Comparison of ENCODE assay signal across 33 mouse cellular contexts in genomic region chr2:116934776-116935175, GRCm38 (mm10). TPM values are rescaled to one million over a fixed set of nuclear protein-coding genes. Genes with fewer than 3 reads are reported as not detected.
DNase-seq lines count a peak whose midpoint lies in the region; ATAC-seq and TF ChIP-seq lines count a peak whose summit lies in the region.
"Had no signal": no experiment of that assay in that cellular context is flagged by ENCODE, and none has a peak within 500 bp of the region (broad histone marks: within the 10 kb centered on the region; RNA-seq: fewer than 3 reads in every experiment).

No protein-coding gene starts in this region.

- TF ChIP-seq CTCF in lung, embryonic 14.5 days (IDR thresholded peaks at IDR 0.05; ENCODE audit: low read depth) = no peak
- no peak for TF ChIP-seq CTCF in embryonic fibroblast, embryonic 13.5 days (IDR thresholded peaks at IDR 0.05; ENCODE audit: borderline replicate concordance, insufficient read depth, low read length)

- H3K9ac ChIP-seq in kidney, embryonic 15.5 days = no peak overlapping the region
- H3K9ac ChIP-seq in lung, embryonic 14.5 days = no peak overlapping the region
- no peak overlapping the region for H3K9ac ChIP-seq in midbrain, embryonic 11.5 days (ENCODE audit: low read length)
- H3K9ac ChIP-seq: embryonic facial prominence, embryonic 13.5 days; forebrain, embryonic 13.5 days; heart, embryonic 12.5 days; heart, embryonic 15.5 days; hindbrain, embryonic 13.5 days; intestine, embryonic 15.5 days had no signal

- DNase-seq in adrenal gland, postnatal 10 days = peak; percentile 13
- no peak for DNase-seq in adrenal gland, postnatal 36 days
- DNase-seq in kidney, adult 8-10 months = no peak
- no peak for DNase-seq in lung, embryonic 14.5 days
- no peak for DNase-seq in lung, adult 18-20 months
- no peak for DNase-seq in midbrain, embryonic 11.5 days (ENCODE audit: low spot score, missing footprints)
- DNase-seq: cerebellum, adult 11-12 months; cerebellum, adult 8-10 months; cerebellum, postnatal 10 days; cerebellum, postnatal 36 days; embryo, embryonic 11 days; gastrocnemius, postnatal 10 days; gastrocnemius, postnatal 36 days; heart, postnatal 10 days; heart, postnatal 36 days had no signal

- no peak for ATAC-seq in kidney, embryonic 15.5 days (replicated peaks; ENCODE audit: low FRiP score)
- 0 out of 2 replicates have a peak, but pooled peaks have one; percentile 17 for ATAC-seq in lung, embryonic 14.5 days (ENCODE audit: insufficient read depth)
- no peak for ATAC-seq in midbrain, embryonic 11.5 days (ENCODE audit: low FRiP score)
- ATAC-seq: forebrain, embryonic 13.5 days; forebrain, embryonic 16.5 days; hindbrain, embryonic 16.5 days; intestine, embryonic 15.5 days; Patski had no signal

- H3K27me3 ChIP-seq in kidney, embryonic 15.5 days = no peaks in the 10 kb centered on the region
- H3K27me3 ChIP-seq in lung, embryonic 14.5 days (ENCODE audit: insufficient read depth, low read length) = no peaks in the 10 kb centered on the region
- no peaks in the 10 kb centered on the region for H3K27me3 ChIP-seq in midbrain, embryonic 11.5 days (ENCODE audit: control insufficient read depth, insufficient read depth, low read length)
- H3K27me3 ChIP-seq: embryonic facial prominence, embryonic 13.5 days; forebrain, embryonic 13.5 days; heart, embryonic 12.5 days; heart, embryonic 15.5 days; hindbrain, embryonic 13.5 days; intestine, embryonic 15.5 days; Patski had no signal

- peaks cover 15% of the 10 kb centered on the region for H3K4me1 ChIP-seq in kidney, embryonic 15.5 days
- no peaks in the 10 kb centered on the region for H3K4me1 ChIP-seq in lung, embryonic 14.5 days (ENCODE audit: insufficient read depth)
- H3K4me1 ChIP-seq in embryonic fibroblast, embryonic 13.5 days (ENCODE audit: control insufficient read depth, insufficient read depth, low read length) = peaks cover 7% of the 10 kb centered on the region
- no peaks in the 10 kb centered on the region for H3K4me1 ChIP-seq in midbrain, embryonic 11.5 days (ENCODE audit: control insufficient read depth, insufficient read depth, low read length)
- H3K4me1 ChIP-seq: embryonic facial prominence, embryonic 13.5 days; forebrain, embryonic 13.5 days; heart, embryonic 15.5 days; hindbrain, embryonic 13.5 days; intestine, embryonic 15.5 days had no signal

- peak overlapping the region; percentile 56; the same call in 1 of the 2 replicates for H3K27ac ChIP-seq in kidney, embryonic 15.5 days
- no peak overlapping the region for H3K27ac ChIP-seq in lung, embryonic 14.5 days (ENCODE audit: low read depth)
- H3K27ac ChIP-seq in embryonic fibroblast, embryonic 13.5 days (ENCODE audit: insufficient read depth, low read length) = peak overlapping the region; percentile 61
- H3K27ac ChIP-seq in midbrain, embryonic 11.5 days (ENCODE audit: low read depth, low read length) = no peak overlapping the region
- H3K27ac ChIP-seq: embryonic facial prominence, embryonic 10.5 days; embryonic facial prominence, embryonic 13.5 days; forebrain, embryonic 10.5 days; forebrain, embryonic 13.5 days; heart, embryonic 15.5 days; hindbrain, embryonic 10.5 days; hindbrain, embryonic 13.5 days; intestine, embryonic 15.5 days had no signal

- TF ChIP-seq POLR2A in embryonic fibroblast, embryonic 13.5 days (IDR thresholded peaks at IDR 0.05; ENCODE audit: low read depth, low read length) = no peak

- no peak overlapping the region for H3K4me2 ChIP-seq in kidney, embryonic 15.5 days
- no peak overlapping the region for H3K4me2 ChIP-seq in lung, embryonic 14.5 days
- H3K4me2 ChIP-seq in midbrain, embryonic 11.5 days = no peak overlapping the region
- H3K4me2 ChIP-seq: embryonic facial prominence, embryonic 13.5 days; forebrain, embryonic 13.5 days; heart, embryonic 12.5 days; heart, embryonic 15.5 days; hindbrain, embryonic 13.5 days; intestine, embryonic 15.5 days had no signal

- H3K9me3 ChIP-seq in kidney, embryonic 15.5 days (replicated peaks) = no peaks in the 10 kb centered on the region
- no peaks in the 10 kb centered on the region for H3K9me3 ChIP-seq in lung, embryonic 14.5 days (ENCODE audit: low read depth, low read length)
- no peaks in the 10 kb centered on the region for H3K9me3 ChIP-seq in midbrain, embryonic 11.5 days (ENCODE audit: control insufficient read depth, low read length)
- H3K9me3 ChIP-seq: embryonic facial prominence, embryonic 10.5 days; embryonic facial prominence, embryonic 13.5 days; forebrain, embryonic 10.5 days; forebrain, embryonic 13.5 days; heart, embryonic 12.5 days; heart, embryonic 15.5 days; hindbrain, embryonic 10.5 days; hindbrain, embryonic 13.5 days; intestine, embryonic 15.5 days had no signal

- no peaks in the 10 kb centered on the region for H3K36me3 ChIP-seq in kidney, embryonic 15.5 days
- H3K36me3 ChIP-seq in lung, embryonic 14.5 days (ENCODE audit: insufficient read depth) = no peaks in the 10 kb centered on the region
- H3K36me3 ChIP-seq in midbrain, embryonic 11.5 days (ENCODE audit: control insufficient read depth, insufficient read depth, low read length) = no peaks in the 10 kb centered on the region
- H3K36me3 ChIP-seq: embryonic facial prominence, embryonic 10.5 days; embryonic facial prominence, embryonic 13.5 days; forebrain, embryonic 10.5 days; heart, embryonic 12.5 days; heart, embryonic 15.5 days; hindbrain, embryonic 10.5 days; hindbrain, embryonic 13.5 days; intestine, embryonic 15.5 days had no signal

- H3K4me3 ChIP-seq in kidney, embryonic 15.5 days (replicated peaks) = no peak overlapping the region
- H3K4me3 ChIP-seq in lung, embryonic 14.5 days (ENCODE audit: low read depth, low read length) = no peak overlapping the region
- H3K4me3 ChIP-seq in embryonic fibroblast, embryonic 13.5 days (ENCODE audit: insufficient read depth, low read length) = no peak overlapping the region
- no peak overlapping the region for H3K4me3 ChIP-seq in midbrain, embryonic 11.5 days (ENCODE audit: low read depth, low read length)
- H3K4me3 ChIP-seq: embryonic facial prominence, embryonic 10.5 days; embryonic facial prominence, embryonic 13.5 days; forebrain, embryonic 10.5 days; forebrain, embryonic 13.5 days; heart, embryonic 12.5 days; heart, embryonic 15.5 days; hindbrain, embryonic 10.5 days; hindbrain, embryonic 13.5 days; intestine, embryonic 15.5 days had no signal

RNA-seq across cellular contexts. Expression of gene Tmco5, which starts 56.3 kb away (rescaled TPM):
- total RNA-seq in adrenal gland, postnatal 10 days (2021) = not detected
- not detected for total RNA-seq in adrenal gland, postnatal 36 days (2021)
- polyA plus RNA-seq in kidney, embryonic 15.5 days (2015; fragmentation: Nextera tagmentation; extraction: Ambion mirVana) = not detected in 2 replicates
- not detected in 2 replicates for polyA plus RNA-seq in lung, embryonic 14.5 days (2014; fragmentation: Nextera tagmentation; extraction: Ambion mirVana)
- not detected in 2 replicates for polyA plus RNA-seq in embryonic fibroblast, embryonic 13.5 days (2011; ENCODE audit: insufficient read length, low read depth, missing spikeins)
- not detected in 2 replicates for polyA plus RNA-seq in midbrain, embryonic 11.5 days (2014; fragmentation: Nextera tagmentation; extraction: Ambion mirVana)
- total RNA-seq: ES-E14; gastrocnemius, adult 18-20 months; gastrocnemius, postnatal 10 days; gastrocnemius, postnatal 36 days; granulocyte monocyte progenitor cell, adult 5-6 weeks; heart, postnatal 10 days; heart, postnatal 36 days had no signal
- polyA plus RNA-seq: brain, embryonic 14.5 days; embryonic facial prominence, embryonic 10.5 days; embryonic facial prominence, embryonic 13.5 days; forebrain, embryonic 10.5 days; forebrain, embryonic 13.5 days; forebrain, embryonic 16.5 days; heart, embryonic 12.5 days; heart, embryonic 15.5 days; hindbrain, embryonic 10.5 days; hindbrain, embryonic 13.5 days; hindbrain, embryonic 16.5 days; intestine, embryonic 15.5 days; Patski had no signal

Comparison
In these comparisons a context has a peak if more than half of its experiments do, and no peak if none do; other contexts are left out.
1. H3K27ac ChIP-seq: peak in kidney, embryonic 15.5 days (single experiment) and embryonic fibroblast, embryonic 13.5 days (single experiment); none in lung, embryonic 14.5 days (single experiment) and midbrain, embryonic 11.5 days (single experiment).